Mouse (Mus musculus) urinary bladder, postnatal 36 days (tissue): Measurements from ENCODE around the gene Kcng4.

Source experiments
- DNase-seq, 2 experiments: peaks; one replicate each; pipeline ENCODE4 v3.0.0; 2022; ENCODE audit warnings: low spot score in 2 of 2, mixed read lengths in 1 of 2

Gene Kcng4

DNA sequence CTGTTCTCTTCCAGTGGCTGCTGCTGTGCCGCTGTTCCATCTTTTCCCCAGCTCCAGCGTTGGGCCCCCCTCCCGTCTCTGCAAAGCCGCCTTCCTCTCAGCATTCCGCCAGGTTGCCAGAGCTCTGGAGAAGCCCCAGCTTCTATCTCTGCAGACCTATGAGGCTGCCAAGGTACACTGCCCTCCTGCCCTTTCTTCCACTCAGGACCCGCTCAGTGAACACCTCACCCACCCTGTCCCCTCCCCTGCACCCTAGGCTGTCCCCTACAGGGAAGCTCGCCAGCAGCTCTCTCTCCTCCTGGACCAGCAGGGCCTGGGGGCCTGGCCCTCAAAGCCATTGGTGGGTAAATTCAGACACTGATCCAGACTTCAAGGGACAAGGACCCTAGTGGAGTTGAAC lies 19.1 kb downstream of the Kcng4 start:
- no peak for DNase-seq

- no peak for DNase-seq
Observed at GRCm38 (mm10) chr8:119615096-119615495, 20.4 kb downstream of the Kcng4 start.

DNA sequence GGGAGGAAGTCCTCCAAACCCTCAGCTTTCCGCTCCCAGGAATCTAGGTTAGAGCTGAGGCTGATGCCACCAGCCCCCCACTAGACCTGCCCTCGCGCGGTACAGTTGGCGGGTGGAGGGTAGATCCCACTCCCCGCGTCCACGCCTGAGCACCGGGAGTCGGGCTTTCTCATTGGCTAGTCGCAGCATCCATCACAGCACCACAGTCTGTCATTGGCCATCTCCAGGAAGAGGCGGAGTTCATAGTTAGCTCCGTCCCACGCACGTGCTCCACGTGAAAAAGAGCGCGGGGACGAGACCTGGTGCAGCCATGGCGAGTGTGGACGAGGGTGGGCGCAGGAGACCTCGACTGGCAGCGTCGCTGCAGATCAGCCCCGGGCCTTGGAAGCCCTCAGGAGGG lies 23.0 kb downstream of the Kcng4 start, which contains the start of gene Adad2:
TSS of gene Adad2 (plus strand) at position 277 of the 400 bp plus-strand sequence.
- DNase-seq: no peak

DNA sequence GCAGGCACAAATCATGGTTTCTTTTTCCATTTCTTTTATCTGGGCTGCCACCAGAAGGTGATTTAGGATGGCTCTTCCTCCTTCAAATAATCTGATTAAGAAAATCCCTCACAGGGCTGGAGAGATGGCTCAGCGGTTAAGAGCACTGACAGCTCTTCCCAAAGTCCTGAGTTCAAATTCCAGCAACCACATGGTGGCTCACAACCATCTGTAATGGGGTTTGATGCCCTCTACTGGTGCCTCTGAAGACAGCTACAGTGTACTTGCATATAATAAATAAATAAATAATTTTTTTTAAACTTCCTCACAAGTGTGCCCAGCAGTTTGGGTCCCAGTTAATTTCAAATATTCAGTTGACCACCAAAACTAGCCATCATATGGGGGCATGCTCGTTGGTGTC lies 29.3 kb downstream of the Kcng4 start:
- no peak for DNase-seq

DNA sequence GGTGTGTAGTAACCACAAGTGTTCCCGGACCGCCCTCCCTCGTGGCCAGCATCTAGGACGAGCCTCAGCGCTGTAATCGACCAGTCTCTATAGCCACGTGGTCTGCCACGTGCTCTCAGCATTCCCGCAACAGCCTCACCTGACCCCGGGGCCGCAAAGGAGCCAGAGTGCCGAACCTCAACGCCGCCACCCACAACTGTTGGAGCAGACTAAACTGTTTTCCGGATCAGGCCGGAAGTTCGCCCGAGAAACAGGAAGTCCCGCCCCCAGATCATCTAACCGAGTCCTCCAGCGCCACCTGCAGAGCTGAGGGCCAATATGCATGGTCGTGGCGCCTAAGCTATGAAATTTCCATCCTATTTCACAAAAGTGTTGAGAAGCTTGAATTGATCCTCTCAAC lies 30.5 kb downstream of the Kcng4 start, which contains the start of gene Taf1c:
TSS of gene Taf1c (minus strand) at position 227 of the 400 bp plus-strand sequence.
- DNase-seq: peak; percentile 88 to 93

- no peak for DNase-seq
Observed at GRCm38 (mm10) chr8:119604398-119604803, 31.1 kb downstream of the Kcng4 start.

- DNase-seq: no peak
Observed at GRCm38 (mm10) chr8:119603771-119604170, 31.7 kb downstream of the Kcng4 start.

- no peak for DNase-seq
Observed at GRCm38 (mm10) chr8:119591456-119591855, 44.0 kb downstream of the Kcng4 start.

- no peak for DNase-seq
Observed at GRCm38 (mm10) chr8:119590348-119590747, 45.1 kb downstream of the Kcng4 start.

- DNase-seq: no peak
Observed at GRCm38 (mm10) chr8:119588844-119589243, 46.6 kb downstream of the Kcng4 start.

DNA sequence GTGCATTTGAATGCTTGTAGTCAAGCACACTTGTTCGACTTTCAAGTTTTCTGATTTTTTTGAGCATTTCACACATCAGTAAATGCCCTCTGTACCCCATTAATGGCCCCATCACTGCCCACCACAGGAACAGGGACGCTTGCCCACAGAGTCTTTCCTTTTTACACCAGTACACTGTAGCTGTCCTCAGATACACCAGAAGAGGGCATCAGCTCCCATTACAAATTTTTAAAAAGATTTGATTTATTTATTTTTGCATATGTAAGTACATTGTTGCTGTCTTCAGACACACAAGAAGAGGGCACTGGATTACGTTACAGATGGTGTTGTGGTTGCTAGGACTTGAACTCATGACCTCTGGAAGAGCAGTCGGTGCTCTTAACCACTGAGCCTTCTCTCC lies 47.2 kb downstream of the Kcng4 start:
- no peak for DNase-seq

DNA sequence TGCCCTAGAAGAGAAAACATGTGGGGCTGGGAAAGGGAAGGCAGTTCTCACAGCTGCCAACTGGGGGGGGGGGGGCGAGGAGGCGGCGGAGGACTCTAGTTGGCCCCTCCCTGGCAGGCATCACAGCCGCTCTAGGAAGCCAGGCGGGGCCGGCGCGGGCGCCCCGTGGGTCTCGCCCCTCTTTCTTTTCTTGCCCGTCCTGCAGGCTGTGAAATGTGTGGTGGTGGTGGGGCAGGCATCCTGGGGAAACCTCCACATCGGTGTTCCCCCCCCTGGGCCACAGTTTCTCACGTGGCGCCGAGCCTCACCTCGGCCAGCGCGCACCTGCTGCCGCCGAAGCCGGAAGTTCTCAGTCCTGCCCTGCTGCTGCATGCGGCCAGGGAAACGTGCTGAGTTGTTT lies 49.6 kb downstream of the Kcng4 start:
- DNase-seq: no peak

- no peak for DNase-seq
Observed at GRCm38 (mm10) chr8:119580441-119581161, 54.9 kb downstream of the Kcng4 start.

DNA sequence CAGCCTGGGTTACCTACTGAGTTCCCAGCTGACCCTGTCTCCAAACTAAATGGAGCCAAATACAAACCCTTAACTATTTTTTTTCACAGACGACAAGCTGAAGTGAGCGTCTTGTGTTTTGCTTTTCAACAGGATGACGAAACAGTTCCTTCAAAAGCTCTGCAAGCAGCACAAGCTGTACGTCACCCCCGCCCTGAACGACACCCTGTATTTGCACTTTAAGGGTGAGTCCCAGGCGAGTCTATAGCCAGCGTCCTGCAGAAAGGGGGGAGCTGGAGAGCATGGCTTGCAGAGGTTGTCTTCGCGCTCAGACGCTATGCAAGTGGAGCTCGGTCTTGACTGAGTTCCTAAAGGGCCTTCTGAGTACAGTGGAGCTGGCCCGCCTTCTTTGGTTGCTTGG lies 56.4 kb downstream of the Kcng4 start:
- no peak for DNase-seq

- DNase-seq: no peak
Observed at GRCm38 (mm10) chr8:119575366-119575726, 60.1 kb downstream of the Kcng4 start.

DNA sequence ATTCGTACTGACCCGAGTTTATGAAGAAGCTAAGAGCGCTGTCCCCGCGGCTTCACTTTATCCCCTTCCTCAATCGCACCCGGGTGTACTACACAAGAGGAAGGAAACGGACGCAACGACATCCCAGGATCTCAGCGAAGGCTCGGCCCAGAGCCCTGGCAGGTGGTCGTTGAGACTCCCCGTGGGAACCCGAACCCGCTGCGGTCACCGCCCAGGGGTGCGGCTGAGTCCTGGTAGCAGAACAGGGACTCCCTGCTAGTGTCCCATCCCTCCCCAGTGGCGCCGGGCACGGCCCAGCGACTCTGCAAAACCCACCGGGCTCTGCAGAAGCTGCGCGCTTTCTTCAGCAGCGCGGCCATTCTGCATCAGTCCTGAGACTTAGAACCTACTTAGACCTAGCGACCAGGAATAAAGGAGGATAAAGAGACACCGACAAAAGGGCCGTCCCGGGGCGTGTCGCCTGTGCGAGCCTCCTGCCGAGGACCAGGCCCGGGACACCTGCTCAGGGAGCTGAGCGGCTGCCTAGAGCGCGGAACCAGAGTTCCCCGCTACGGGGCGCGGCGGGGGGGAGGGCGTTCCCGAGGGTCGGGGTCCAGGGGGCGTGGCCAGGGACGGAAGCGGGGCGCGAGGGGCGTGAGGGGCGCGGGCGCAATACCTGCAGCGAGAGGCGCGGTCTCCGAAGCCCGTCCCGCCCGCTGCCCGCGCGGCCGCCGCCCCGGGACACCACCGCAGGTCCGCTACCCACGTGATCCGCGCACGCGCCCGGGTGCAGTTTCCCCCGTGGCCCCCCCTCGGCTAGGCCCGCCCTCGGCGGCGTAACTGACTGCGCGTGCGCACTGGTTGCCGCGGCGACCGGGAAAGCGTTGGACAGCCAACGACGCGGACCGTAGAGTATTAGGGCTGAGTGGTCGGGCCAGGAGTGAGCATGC lies 60.8 kb downstream of the Kcng4 start, which contains the start of the genes Hsdl1 and Dnaaf1:
TSS of gene Hsdl1 (minus strand) at position 747 of the 929 bp plus-strand sequence.
TSS of gene Dnaaf1 (plus strand) at position 799 of the 929 bp plus-strand sequence.
- peak; percentile 95 for DNase-seq
